Mouse (Mus musculus) hindbrain, embryonic 10.5 days (tissue): ENCODE measurements around the gene Pld1. TPM values are rescaled to one million over a fixed set of nuclear protein-coding genes. Genes with fewer than 3 reads are reported as not detected.

ENCODE experiments used
- DNase-seq: peaks from one replicate; pipeline ENCODE4 v3.0.0-alpha.2; 2017; ENCODE audit warnings: low spot score
- H3K27ac ChIP-seq: fragments of 300-500 bp; sonication (generic); 2 replicates; pipeline ENCODE4 v1.5.1; 2016; ENCODE audit warnings: mild to moderate bottlenecking, moderate library complexity
- H3K27me3 ChIP-seq: fragments of 300-500 bp; sonication (generic); 2 replicates; pipeline ENCODE4 v1.6.1; 2016; ENCODE audit warnings: mild to moderate bottlenecking; ENCODE audit not compliant: poor library complexity, insufficient read depth, severe bottlenecking
- H3K36me3 ChIP-seq: fragments of 300-500 bp; sonication (generic); 2 replicates; pipeline ENCODE4 v1.6.1; 2016; ENCODE audit warnings: mild to moderate bottlenecking, moderate library complexity
- H3K4me1 ChIP-seq: fragments of 300-500 bp; sonication (generic); replicated peaks from 2 replicates; pipeline ENCODE4 v1.6.1; 2016; ENCODE audit warnings: mild to moderate bottlenecking
- H3K4me3 ChIP-seq: fragments of 300-500 bp; sonication (generic); 2 replicates; pipeline ENCODE4 v1.5.1; 2016; ENCODE audit warnings: mild to moderate bottlenecking, moderate library complexity
- H3K9me3 ChIP-seq: fragments of 300-500 bp; sonication (generic); 2 replicates; pipeline ENCODE4 v1.6.1; 2016; ENCODE audit warnings: mild to moderate bottlenecking, moderate library complexity
- WGBS: fragments of 180-500 bp; shearing (Covaris S2); methylation state at CpG from one replicate; pipeline ENCODE4 v1.1.7; 2016; 5-methylcytosine and 5-hydroxymethylcytosine counted together
- polyA plus RNA-seq: library from polyadenylated mRNA; unstranded; fragments of >200 nt; fragmentation: Nextera tagmentation; extraction: Ambion mirVana; gene quantifications from 2 replicates; pipeline ENCODE4 v1.2.1, GENCODE M21; 2016

The Pld1 gene
- polyA plus RNA-seq, 1 experiment from 2014 or later = 3.2 TPM

DNA sequence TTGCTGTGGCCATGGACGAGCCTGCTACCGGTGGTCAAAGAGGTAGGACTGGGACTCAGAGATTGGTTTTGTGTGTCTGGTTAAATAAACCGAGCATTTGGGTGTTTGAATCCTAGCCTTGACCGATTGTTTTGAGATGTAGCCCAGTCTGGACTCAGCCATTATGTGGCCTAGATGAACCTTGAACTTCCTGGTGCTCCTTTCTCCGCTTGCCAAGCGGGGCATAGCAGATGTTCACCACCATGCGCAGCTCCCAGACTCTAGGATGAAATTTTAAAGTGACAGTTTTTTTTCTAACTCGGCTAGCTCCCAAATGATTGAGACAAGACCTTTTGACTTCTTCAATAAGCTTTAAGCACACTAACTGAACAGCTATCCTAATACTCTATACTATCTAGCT is 102.7 kb downstream of the Pld1 start:
- H3K36me3 ChIP-seq = no peaks in the 10 kb centered on the region
- 92% methylated on average over 8 of the region's 8 CpGs for WGBS
- DNase-seq = no peak
- H3K9me3 ChIP-seq = no peaks in the 10 kb centered on the region
- H3K4me3 ChIP-seq = no peak overlapping the region
- H3K4me1 ChIP-seq = no peaks in the 10 kb centered on the region
- H3K27me3 ChIP-seq = no peaks in the 10 kb centered on the region
- H3K27ac ChIP-seq = no peak overlapping the region

DNA sequence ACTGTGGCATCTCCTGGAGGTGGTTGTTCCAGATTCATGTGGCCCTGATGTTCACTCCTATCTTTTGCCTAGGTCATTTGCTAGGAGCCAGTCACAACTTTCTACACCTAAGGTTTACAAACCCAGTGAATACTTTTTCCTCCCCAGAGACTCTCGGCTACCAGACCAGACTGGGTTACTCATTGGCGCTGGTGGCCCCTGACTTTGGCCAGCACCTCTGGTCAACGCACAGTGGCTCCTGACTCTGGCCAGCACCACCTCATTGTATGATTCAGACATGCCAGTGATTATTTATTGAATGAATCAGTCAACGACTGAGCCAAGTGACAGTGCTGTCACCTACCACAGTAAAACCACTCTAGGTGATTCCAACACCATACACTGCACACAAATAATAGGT is 103.9 kb downstream of the Pld1 start:
- 93% methylated on average over 4 of the region's 4 CpGs for WGBS
- Histone ChIP-seq H3K27ac (no peak overlapping the region), H3K36me3 (no peaks in the 10 kb centered on the region), H3K4me1 (no peaks in the 10 kb centered on the region), H3K4me3 (no peak overlapping the region), H3K9me3 (no peaks in the 10 kb centered on the region), H3K27me3 (no peaks in the 10 kb centered on the region)
- DNase-seq = no peak

DNA sequence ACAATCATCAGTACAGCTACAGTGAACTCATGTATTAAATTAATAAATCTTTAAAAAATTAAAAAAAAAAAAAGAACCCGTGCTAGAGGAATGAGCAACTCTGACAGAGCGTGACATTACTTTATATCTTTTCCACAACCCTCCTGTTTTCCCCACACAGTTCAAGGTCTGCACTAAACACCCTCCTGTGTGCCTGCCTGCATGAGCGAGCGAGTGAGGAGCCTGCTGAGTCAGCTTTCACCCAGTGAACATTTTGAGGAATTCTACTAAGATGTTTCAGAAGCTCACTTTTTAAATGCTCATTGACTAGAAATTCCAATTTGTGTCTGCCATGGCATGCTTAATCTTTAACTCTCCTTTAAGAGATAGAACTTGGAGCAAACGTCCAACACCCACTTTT is 109.1 kb downstream of the Pld1 start:
- H3K4me1 ChIP-seq = no peaks in the 10 kb centered on the region
- H3K36me3 ChIP-seq = no peaks in the 10 kb centered on the region
- H3K4me3 ChIP-seq = no peak overlapping the region
- no peaks in the 10 kb centered on the region for H3K27me3 ChIP-seq
- no peak for DNase-seq
- WGBS = 86% methylated on average over 5 of the region's 5 CpGs
- no peaks in the 10 kb centered on the region for H3K9me3 ChIP-seq
- no peak overlapping the region for H3K27ac ChIP-seq

DNA sequence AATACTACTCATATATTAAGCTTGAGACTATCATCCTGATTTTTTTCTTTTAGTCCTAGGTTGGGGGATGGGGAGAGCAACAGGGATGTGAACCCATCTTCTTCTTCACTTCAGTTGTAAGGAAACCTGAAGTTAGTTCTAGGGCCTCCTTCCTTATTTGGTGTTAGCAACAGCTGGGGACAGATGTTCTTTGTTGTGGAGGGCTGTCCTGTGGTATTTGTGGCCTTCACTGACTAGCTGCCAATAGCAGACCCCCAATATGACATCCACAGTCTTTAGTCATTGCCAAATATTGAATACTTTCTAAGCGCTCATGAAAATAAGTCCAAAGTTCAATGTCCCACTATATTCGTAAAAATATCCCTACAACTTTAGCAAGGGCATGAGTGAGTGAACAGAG is 111.0 kb downstream of the Pld1 start:
- H3K4me3 ChIP-seq = no peak overlapping the region
- no peak overlapping the region for H3K27ac ChIP-seq
- 90% methylated on average over 2 of the region's 2 CpGs for WGBS

DNA sequence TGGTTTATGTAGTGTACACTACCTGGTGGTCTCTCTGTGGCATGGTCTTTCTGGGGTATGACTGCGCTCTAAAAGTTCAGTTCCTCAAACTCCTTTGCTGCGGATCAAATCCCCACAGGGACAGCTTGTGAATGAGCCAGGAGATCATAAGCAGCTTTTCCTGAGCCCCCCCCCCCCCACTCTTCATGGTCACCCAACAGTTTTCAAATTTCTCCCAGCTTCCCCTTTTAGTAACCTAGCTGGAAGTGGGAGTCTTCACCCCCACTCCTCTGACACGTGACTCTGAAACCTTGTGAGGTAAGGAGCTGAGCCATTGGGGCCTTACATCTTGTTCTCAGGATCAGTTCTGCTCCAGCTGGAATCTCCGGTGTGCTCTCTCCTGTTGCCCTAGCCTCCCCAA is 114.6 kb downstream of the Pld1 start:
- WGBS = 91% methylated on average over 4 of the region's 4 CpGs
- Histone ChIP-seq H3K9me3 (no peaks in the 10 kb centered on the region), H3K4me3 (no peak overlapping the region), H3K4me1 (no peaks in the 10 kb centered on the region), H3K36me3 (no peaks in the 10 kb centered on the region), H3K27ac (no peak overlapping the region), H3K27me3 (no peaks in the 10 kb centered on the region)
- DNase-seq = no peak

More for the DNA sequence above, 111.0 kb downstream of the Pld1 start:
- no peaks in the 10 kb centered on the region for H3K36me3 ChIP-seq
- DNase-seq = no peak
- H3K9me3 ChIP-seq = no peaks in the 10 kb centered on the region
- H3K27me3 ChIP-seq = no peaks in the 10 kb centered on the region
- H3K4me1 ChIP-seq = no peaks in the 10 kb centered on the region

DNA sequence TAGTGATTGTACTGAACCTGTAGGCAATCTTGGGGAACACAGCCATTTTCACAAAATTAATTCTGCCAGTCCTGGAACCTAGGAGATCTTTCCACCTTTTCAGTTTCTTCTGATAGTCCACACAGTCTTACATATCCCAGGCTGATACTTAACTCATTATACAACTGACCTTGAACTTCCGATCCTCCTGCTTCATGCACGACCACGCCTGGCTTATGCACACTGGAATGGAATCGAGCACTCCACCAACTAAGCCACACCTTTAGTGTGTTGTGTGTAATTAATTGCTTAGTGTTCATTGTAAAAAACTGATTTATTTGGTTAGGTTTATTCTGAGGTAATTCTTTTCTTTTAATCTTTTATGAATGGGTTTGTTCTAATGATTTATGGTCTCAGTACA is 122.2 kb downstream of the Pld1 start:
- no peaks in the 10 kb centered on the region for H3K36me3 ChIP-seq
- DNase-seq = no peak
- WGBS = 95% methylated on average over 4 of the region's 4 CpGs
- H3K9me3 ChIP-seq = no peaks in the 10 kb centered on the region
- H3K4me3 ChIP-seq = no peak overlapping the region
- H3K4me1 ChIP-seq = no peaks in the 10 kb centered on the region
- H3K27me3 ChIP-seq = no peaks in the 10 kb centered on the region
- no peak overlapping the region for H3K27ac ChIP-seq

DNA sequence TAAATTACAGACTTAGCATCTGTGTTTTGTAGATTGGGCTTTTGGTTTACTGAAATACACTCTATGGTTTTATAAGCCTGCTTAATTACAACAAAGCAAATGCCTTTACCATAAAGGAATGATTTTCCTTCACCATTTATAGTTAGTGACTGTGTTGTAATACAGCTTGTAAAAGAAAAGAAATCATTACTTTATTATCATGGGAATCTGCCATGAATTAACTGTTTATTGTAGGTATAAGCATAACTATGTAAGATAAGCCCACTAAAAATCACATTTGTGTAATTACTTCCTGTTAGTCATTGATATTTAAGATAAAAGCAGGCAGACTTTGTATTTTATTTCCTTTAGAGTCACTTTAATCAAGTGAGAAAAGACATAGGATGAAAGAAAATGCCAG is 122.7 kb downstream of the Pld1 start:
- Histone ChIP-seq H3K4me3 (no peak overlapping the region), H3K4me1 (no peaks in the 10 kb centered on the region), H3K27ac (no peak overlapping the region), H3K27me3 (no peaks in the 10 kb centered on the region), H3K9me3 (no peaks in the 10 kb centered on the region), H3K36me3 (no peaks in the 10 kb centered on the region)
- no peak for DNase-seq

DNA sequence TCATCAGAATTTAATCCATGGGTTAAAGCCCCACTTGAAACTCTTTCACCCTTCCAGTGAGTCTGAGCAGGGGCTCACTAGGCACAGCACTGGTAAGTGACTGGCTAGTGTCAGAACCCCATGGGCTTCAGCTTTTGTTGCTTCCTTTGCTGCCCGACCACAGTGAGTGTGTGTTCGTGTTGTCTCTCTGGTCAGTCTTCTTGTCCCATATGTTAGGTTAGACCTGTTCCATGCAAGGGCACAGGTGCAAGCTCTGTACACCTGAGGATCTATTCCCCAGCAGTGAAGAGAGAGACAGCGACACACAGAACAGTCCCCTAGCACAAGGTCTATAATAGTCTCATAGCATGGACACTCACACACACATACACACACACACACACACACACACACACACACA is 140.7 kb downstream of the Pld1 start:
- H3K27ac ChIP-seq = no peak overlapping the region
- WGBS = 86% methylated on average over 3 of the region's 3 CpGs
- no peak for DNase-seq

DNA sequence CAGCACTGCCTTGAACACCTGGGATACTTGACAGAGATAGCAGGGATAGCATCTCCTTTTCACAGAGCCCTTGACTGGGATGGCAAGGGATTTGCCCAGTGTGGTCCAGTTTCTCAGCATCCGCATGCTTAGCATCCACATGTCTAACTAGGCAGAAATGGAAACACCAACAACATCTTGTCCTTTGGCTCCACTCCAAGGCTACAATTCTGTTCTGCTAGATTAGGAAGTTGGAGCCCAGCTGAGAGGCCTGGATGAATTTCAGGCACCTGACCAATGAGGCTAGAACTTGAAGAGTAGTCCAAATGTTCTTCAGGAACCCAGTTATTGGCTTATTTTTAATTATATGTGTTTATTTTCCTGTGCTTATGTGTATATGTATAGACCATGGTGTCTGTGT is 141.6 kb downstream of the Pld1 start:
- DNase-seq = no peak
- H3K4me1 ChIP-seq = no peaks in the 10 kb centered on the region
- no peaks in the 10 kb centered on the region for H3K27me3 ChIP-seq
- H3K4me3 ChIP-seq = no peak overlapping the region
- peaks cover 3% of the 10 kb centered on the region; the same call in 1 of the 2 replicates for H3K36me3 ChIP-seq
- H3K9me3 ChIP-seq = peaks cover 4% of the 10 kb centered on the region; the same call in 1 of the 2 replicates
- H3K27ac ChIP-seq = no peak overlapping the region
- WGBS = 96% methylated on average over 1 of the region's 1 CpGs

More for the DNA sequence above, 140.7 kb downstream of the Pld1 start:
- H3K27me3 ChIP-seq = no peaks in the 10 kb centered on the region
- H3K36me3 ChIP-seq = peaks cover 3% of the 10 kb centered on the region; the same call in 1 of the 2 replicates
- H3K4me3 ChIP-seq = no peak overlapping the region
- peaks cover 4% of the 10 kb centered on the region; the same call in 1 of the 2 replicates for H3K9me3 ChIP-seq
- H3K4me1 ChIP-seq = no peaks in the 10 kb centered on the region

DNA sequence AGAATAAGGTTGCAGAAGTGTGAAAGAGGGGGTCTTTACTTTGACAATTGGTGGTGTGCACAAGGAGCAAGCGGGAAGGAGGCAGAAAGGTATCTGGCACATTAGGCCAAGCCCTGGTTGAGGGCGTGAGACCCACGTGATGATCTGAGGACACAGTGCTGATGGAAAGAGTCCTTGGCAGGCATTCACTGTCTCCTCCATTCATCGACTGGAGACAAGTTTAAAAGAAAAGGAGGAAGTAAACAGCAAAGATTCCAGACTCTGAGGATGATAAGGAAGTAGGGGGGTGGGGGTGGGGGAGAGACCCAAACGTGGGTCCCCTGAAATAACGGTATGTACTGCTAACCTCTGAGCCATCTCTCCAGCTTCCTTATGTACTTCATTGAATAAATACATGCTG is 142.5 kb downstream of the Pld1 start:
- DNase-seq = no peak
- Histone ChIP-seq H3K4me3 (no peak overlapping the region), H3K27me3 (no peaks in the 10 kb centered on the region), H3K36me3 (peaks cover 3% of the 10 kb centered on the region; the same call in 1 of the 2 replicates), H3K27ac (no peak overlapping the region), H3K4me1 (no peaks in the 10 kb centered on the region), H3K9me3 (peaks cover 4% of the 10 kb centered on the region; the same call in 1 of the 2 replicates)
- 84% methylated on average over 6 of the region's 6 CpGs for WGBS

DNA sequence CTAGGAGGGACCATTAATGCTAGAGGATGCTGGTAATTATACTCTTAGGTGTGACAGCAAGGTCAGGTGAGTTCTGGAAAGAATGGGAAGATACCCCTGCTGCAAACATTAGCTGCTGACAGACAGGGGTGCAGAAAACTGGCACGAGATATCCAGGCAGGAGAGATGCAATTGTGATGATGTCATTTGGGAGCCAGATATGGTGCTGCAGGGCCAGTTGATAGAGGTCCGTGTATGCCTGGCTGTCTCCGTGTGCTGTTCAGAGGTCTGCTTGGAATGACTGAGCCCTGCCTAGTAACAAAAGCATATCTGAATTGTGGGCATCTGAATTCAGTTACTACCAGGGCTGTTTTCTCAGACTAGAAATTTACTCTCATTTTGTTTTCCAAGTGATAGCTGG is 144.7 kb downstream of the Pld1 start:
- Histone ChIP-seq H3K4me3 (no peak overlapping the region), H3K9me3 (no peaks in the 10 kb centered on the region), H3K36me3 (no peaks in the 10 kb centered on the region), H3K4me1 (no peaks in the 10 kb centered on the region), H3K27me3 (no peaks in the 10 kb centered on the region), H3K27ac (no peak overlapping the region)
- 84% methylated on average over 3 of the region's 3 CpGs for WGBS
- DNase-seq = no peak

DNA sequence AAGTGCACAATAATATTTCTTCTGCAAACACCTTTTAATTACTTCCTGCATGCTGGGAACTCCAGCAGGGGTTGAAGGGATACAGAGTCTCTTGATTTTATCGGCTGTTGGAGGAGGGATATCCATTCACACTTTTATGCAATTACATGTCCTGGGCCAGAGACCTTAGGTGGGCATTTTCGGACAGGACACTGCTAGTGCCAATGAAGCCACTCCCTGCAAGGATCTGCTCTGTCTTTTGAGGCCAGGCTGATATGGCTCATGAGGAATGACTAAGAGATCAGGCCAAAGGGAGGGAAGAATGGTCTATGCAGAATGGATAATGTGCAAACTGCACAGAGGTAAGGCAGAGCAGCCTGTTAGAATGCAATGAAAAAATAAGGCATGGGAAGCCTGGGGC is 145.8 kb downstream of the Pld1 start:
- no peak for DNase-seq
- Histone ChIP-seq H3K27me3 (no peaks in the 10 kb centered on the region), H3K27ac (no peak overlapping the region), H3K4me3 (no peak overlapping the region), H3K9me3 (no peaks in the 10 kb centered on the region), H3K4me1 (no peaks in the 10 kb centered on the region), H3K36me3 (no peaks in the 10 kb centered on the region)
- WGBS = 62% methylated on average over 2 of the region's 2 CpGs

DNA sequence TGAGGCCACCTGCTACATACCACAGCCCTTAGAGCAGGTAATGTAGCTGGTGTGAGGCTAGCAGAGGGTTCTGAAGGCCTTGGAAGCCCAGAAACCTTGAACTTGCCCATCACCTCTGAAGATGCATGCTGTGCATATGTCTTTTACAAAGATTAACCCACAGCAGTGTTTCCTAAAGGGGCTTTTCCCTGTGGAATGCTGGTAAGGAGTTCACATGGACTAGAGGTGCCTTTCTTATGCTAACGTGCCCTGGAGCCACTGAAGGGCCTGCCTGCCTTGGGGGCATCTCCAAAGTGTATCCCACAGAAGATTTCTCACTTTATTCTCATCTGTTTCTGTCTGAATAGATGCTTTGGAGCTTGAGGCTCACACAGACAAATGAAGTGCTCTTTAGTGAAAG is 152.8 kb downstream of the Pld1 start:
- Histone ChIP-seq H3K9me3 (no peaks in the 10 kb centered on the region), H3K4me1 (no peaks in the 10 kb centered on the region), H3K27ac (no peak overlapping the region), H3K4me3 (no peak overlapping the region), H3K36me3 (no peaks in the 10 kb centered on the region), H3K27me3 (no peaks in the 10 kb centered on the region)
- WGBS = 55% methylated on average over 1 of the region's 1 CpGs
- DNase-seq = no peak

DNA sequence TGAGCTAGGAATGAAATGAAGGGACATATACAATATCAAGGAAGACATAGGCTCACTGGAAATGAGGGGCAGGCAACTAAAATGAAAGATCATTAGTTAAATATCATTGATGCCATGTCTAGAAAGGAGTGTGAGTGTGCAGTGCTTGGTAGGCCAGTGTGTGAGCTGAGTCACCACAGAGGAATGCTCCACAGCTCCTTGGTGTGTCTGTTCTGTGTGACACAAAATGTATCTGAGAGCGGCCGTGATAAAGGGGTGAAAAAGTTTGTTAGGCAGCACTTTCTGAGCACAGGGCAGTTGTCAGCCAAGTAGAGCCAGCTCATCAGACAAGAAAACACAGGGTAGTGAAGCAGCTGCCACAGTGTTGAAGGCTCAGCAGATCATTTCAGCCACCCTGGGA is 153.2 kb downstream of the Pld1 start:
- no peaks in the 10 kb centered on the region for H3K4me1 ChIP-seq
- no peaks in the 10 kb centered on the region for H3K36me3 ChIP-seq
- 81% methylated on average over 2 of the region's 2 CpGs for WGBS
- H3K27ac ChIP-seq = no peak overlapping the region
- H3K9me3 ChIP-seq = no peaks in the 10 kb centered on the region
- no peak overlapping the region for H3K4me3 ChIP-seq
- no peaks in the 10 kb centered on the region for H3K27me3 ChIP-seq
- DNase-seq = no peak
